Mouse (Mus musculus) hindbrain, embryonic 16.5 days (tissue): ENCODE data around the gene Rec8. TPM values are rescaled to one million over a fixed set of nuclear protein-coding genes. Genes with fewer than 3 reads are reported as not detected.

Source experiments
- ATAC-seq: fragments of 200-750 bp; cut with Nextera tagmentation; 2 replicates; pipeline ENCODE4 v1.8.0; 2017; ENCODE audit warnings: moderate TSS enrichment, moderate library complexity
- H3K27ac ChIP-seq: fragments of 300-500 bp; sonication (generic); 2 replicates; pipeline ENCODE4 v1.5.1; 2014; ENCODE audit warnings: low read depth, mild to moderate bottlenecking, control low read depth, low read length, moderate library complexity
- H3K27me3 ChIP-seq: fragments of 300-500 bp; sonication (generic); replicated peaks from 2 replicates; pipeline ENCODE4 v1.6.1; 2014; ENCODE audit warnings: low read length; ENCODE audit not compliant: control insufficient read depth, insufficient read depth
- H3K36me3 ChIP-seq: fragments of 300-500 bp; sonication (generic); 2 replicates; pipeline ENCODE4 v1.6.1; 2014; ENCODE audit warnings: mild to moderate bottlenecking, low read length, moderate library complexity, mixed read lengths; ENCODE audit not compliant: control insufficient read depth, insufficient read depth
- H3K4me1 ChIP-seq: fragments of 300-500 bp; sonication (generic); 2 replicates; pipeline ENCODE4 v1.6.1; 2014; ENCODE audit warnings: low read depth, low read length; ENCODE audit not compliant: control insufficient read depth, insufficient read depth
- H3K4me2 ChIP-seq: fragments of 300-500 bp; sonication (generic); 2 replicates; pipeline ENCODE4 v1.6.1; 2014; ENCODE audit warnings: mild to moderate bottlenecking, low read length, control low read depth, moderate library complexity
- H3K4me3 ChIP-seq: fragments of 300-500 bp; sonication (generic); 2 replicates; pipeline ENCODE4 v1.5.1; 2014; ENCODE audit warnings: mild to moderate bottlenecking, low read length, control low read depth, moderate library complexity
- H3K9ac ChIP-seq: fragments of 300-500 bp; sonication (generic); 2 replicates; pipeline ENCODE4 v1.6.1; 2014; ENCODE audit warnings: low read depth, mild to moderate bottlenecking, control low read depth, low read length, moderate library complexity
- H3K9me3 ChIP-seq: fragments of 300-500 bp; sonication (generic); 2 replicates; pipeline ENCODE4 v1.6.1; 2014; ENCODE audit warnings: mild to moderate bottlenecking, low read length, moderate library complexity; ENCODE audit not compliant: control insufficient read depth
- WGBS: fragments of 180-500 bp; shearing (Covaris S2); extraction: QIAGEN DNeasy Blood & Tissue Kit; methylation state at CpG from one replicate; pipeline ENCODE4 v1.1.7; 2014; 5-methylcytosine and 5-hydroxymethylcytosine counted together
- polyA plus RNA-seq: library from polyadenylated mRNA; unstranded; fragments of >200 nt; fragmentation: Nextera tagmentation; extraction: Ambion mirVana; gene quantifications from 2 replicates; pipeline ENCODE4 v1.2.1, GENCODE M21; 2015

The Rec8 gene
- polyA plus RNA-seq, 1 experiment from 2014 or later, result 20.2 TPM

- Histone ChIP-seq H3K4me3 (no peak overlapping the region), H3K4me2 (no peak overlapping the region), H3K4me1 (no peaks in the 10 kb centered on the region), H3K9ac (no peak overlapping the region), H3K27ac (no peak overlapping the region), H3K27me3 (no peaks in the 10 kb centered on the region), H3K9me3 (no peaks in the 10 kb centered on the region), H3K36me3 (peaks cover 49% of the 10 kb centered on the region)
- no peak for ATAC-seq
- 84% methylated on average over 11 of the region's 11 CpGs for WGBS
Measured at GRCm38 (mm10) chr14:55604823-55605222, 13.0 kb upstream of the Rec8 start.

GRCm38 (mm10) chr14:55605743-55606459, 11.9 kb upstream of the Rec8 start:
- H3K27ac ChIP-seq, result no peak overlapping the region
- WGBS, result 95% methylated on average over 16 of the region's 16 CpGs
- no peak overlapping the region for H3K4me2 ChIP-seq
- H3K36me3 ChIP-seq, result peaks cover 49% of the 10 kb centered on the region
- no peaks in the 10 kb centered on the region for H3K27me3 ChIP-seq
- H3K9me3 ChIP-seq, result no peaks in the 10 kb centered on the region
- no peak overlapping the region for H3K4me3 ChIP-seq
- no peak for ATAC-seq
- H3K9ac ChIP-seq, result no peak overlapping the region
- H3K4me1 ChIP-seq, result no peaks in the 10 kb centered on the region

GRCm38 (mm10) chr14:55608339-55608738, 9.5 kb upstream of the Rec8 start:
- H3K4me2 ChIP-seq, result no peak overlapping the region
- over 99% methylated on average over 6 of the region's 6 CpGs for WGBS
- peaks cover 29% of the 10 kb centered on the region for H3K36me3 ChIP-seq
- H3K4me1 ChIP-seq, result no peaks in the 10 kb centered on the region
- no peak overlapping the region for H3K27ac ChIP-seq
- no peak overlapping the region for H3K4me3 ChIP-seq
- H3K27me3 ChIP-seq, result no peaks in the 10 kb centered on the region
- ATAC-seq, result no peak
- H3K9ac ChIP-seq, result no peak overlapping the region
- no peaks in the 10 kb centered on the region for H3K9me3 ChIP-seq

- 72% methylated on average over 6 of the region's 6 CpGs for WGBS
- H3K4me1 ChIP-seq, result no peaks in the 10 kb centered on the region
- peaks cover 8% of the 10 kb centered on the region for H3K36me3 ChIP-seq
- no peak overlapping the region for H3K27ac ChIP-seq
- no peak overlapping the region for H3K4me2 ChIP-seq
- no peak overlapping the region for H3K9ac ChIP-seq
- no peak overlapping the region for H3K4me3 ChIP-seq
- H3K9me3 ChIP-seq, result no peaks in the 10 kb centered on the region
- H3K27me3 ChIP-seq, result no peaks in the 10 kb centered on the region
- ATAC-seq, result no peak
Measured at GRCm38 (mm10) chr14:55613346-55613745, 4.5 kb upstream of the Rec8 start.

- Histone ChIP-seq H3K4me3 (no peak overlapping the region), H3K36me3 (no peaks in the 10 kb centered on the region), H3K27me3 (no peaks in the 10 kb centered on the region), H3K4me2 (no peak overlapping the region), H3K9me3 (no peaks in the 10 kb centered on the region), H3K9ac (no peak overlapping the region), H3K4me1 (no peaks in the 10 kb centered on the region), H3K27ac (no peak overlapping the region)
- WGBS, result 89% methylated on average over 7 of the region's 7 CpGs
- ATAC-seq, result no peak
Measured at GRCm38 (mm10) chr14:55614565-55615178, 3.2 kb upstream of the Rec8 start.

- no peak overlapping the region for H3K27ac ChIP-seq
- no peaks in the 10 kb centered on the region for H3K4me1 ChIP-seq
- H3K27me3 ChIP-seq, result no peaks in the 10 kb centered on the region
- H3K4me2 ChIP-seq, result no peak overlapping the region
- no peak for ATAC-seq
- no peak overlapping the region for H3K4me3 ChIP-seq
- H3K9me3 ChIP-seq, result no peaks in the 10 kb centered on the region
- no peak overlapping the region for H3K9ac ChIP-seq
- 54% methylated on average over 2 of the region's 2 CpGs for WGBS
- H3K36me3 ChIP-seq, result no peaks in the 10 kb centered on the region
Measured at GRCm38 (mm10) chr14:55615876-55616275, 2.0 kb upstream of the Rec8 start.

- Histone ChIP-seq H3K9ac (no peak overlapping the region), H3K36me3 (no peaks in the 10 kb centered on the region), H3K27ac (no peak overlapping the region), H3K9me3 (no peaks in the 10 kb centered on the region), H3K4me2 (no peak overlapping the region), H3K4me1 (no peaks in the 10 kb centered on the region), H3K4me3 (no peak overlapping the region), H3K27me3 (no peaks in the 10 kb centered on the region)
- ATAC-seq, result no peak
- WGBS, result 76% methylated on average over 2 of the region's 2 CpGs
Measured at GRCm38 (mm10) chr14:55616844-55617243, 993 bp upstream of the Rec8 start.

GRCm38 (mm10) chr14:55618486-55619195, 804 bp downstream of the Rec8 start:
- no peaks in the 10 kb centered on the region for H3K36me3 ChIP-seq
- WGBS, result 52% methylated on average over 22 of the region's 22 CpGs
- H3K4me1 ChIP-seq, result no peaks in the 10 kb centered on the region
- peak overlapping the region; percentile 44 for H3K4me2 ChIP-seq
- H3K27ac ChIP-seq, result no peak overlapping the region
- peak; percentile 55; the same call in 1 of the 2 replicates for ATAC-seq
- peak overlapping the region; percentile 33 for H3K4me3 ChIP-seq
- H3K9me3 ChIP-seq, result no peaks in the 10 kb centered on the region
- peak overlapping the region; percentile 25; the same call in 1 of the 2 replicates for H3K9ac ChIP-seq
- H3K27me3 ChIP-seq, result no peaks in the 10 kb centered on the region

- H3K4me3 ChIP-seq, result no peak overlapping the region
- no peak for ATAC-seq
- H3K4me2 ChIP-seq, result no peak overlapping the region
- H3K36me3 ChIP-seq, result peaks cover 75% of the 10 kb centered on the region
- no peaks in the 10 kb centered on the region for H3K9me3 ChIP-seq
- no peaks in the 10 kb centered on the region for H3K4me1 ChIP-seq
- 88% methylated on average over 27 of the region's 27 CpGs for WGBS
- no peak overlapping the region for H3K9ac ChIP-seq
- no peak overlapping the region for H3K27ac ChIP-seq
- no peaks in the 10 kb centered on the region for H3K27me3 ChIP-seq
Measured at GRCm38 (mm10) chr14:55628077-55628827, 10.4 kb downstream of the Rec8 start.
